Mouse (Mus musculus) hindbrain, embryonic 12.5 days (tissue): ENCODE data around the gene Bpifb9b. TPM values are rescaled to one million over a fixed set of nuclear protein-coding genes. Genes with fewer than 3 reads are reported as not detected.
"Not testable (repeated sequence)": the region's sequence is repeated elsewhere in the genome, so short reads cannot be mapped to it uniquely, and the experiment has no call there.

Source experiments
- ATAC-seq: fragments of 200-750 bp; cut with Nextera tagmentation; 2 replicates; pipeline ENCODE4 v1.8.0; 2017; ENCODE audit warnings: moderate TSS enrichment; ENCODE audit not compliant: low FRiP score
- H3K27ac ChIP-seq: fragments of 300-500 bp; sonication (generic); 2 replicates; pipeline ENCODE4 v1.5.1; 2016; ENCODE audit warnings: mild to moderate bottlenecking
- H3K27me3 ChIP-seq: fragments of 300-500 bp; sonication (generic); 2 replicates; pipeline ENCODE4 v1.6.1; 2016; ENCODE audit warnings: mild to moderate bottlenecking
- H3K36me3 ChIP-seq: fragments of 300-500 bp; sonication (generic); 2 replicates; pipeline ENCODE4 v1.6.1; 2016; ENCODE audit warnings: mild to moderate bottlenecking
- H3K4me1 ChIP-seq: fragments of 300-500 bp; sonication (generic); 2 replicates; pipeline ENCODE4 v1.6.1; 2016
- H3K4me2 ChIP-seq: fragments of 300-500 bp; sonication (generic); replicated peaks from 2 replicates; pipeline ENCODE4 v1.6.1; 2016; ENCODE audit warnings: mild to moderate bottlenecking
- H3K4me3 ChIP-seq: fragments of 300-500 bp; sonication (generic); 2 replicates; pipeline ENCODE4 v1.5.1; 2016; ENCODE audit warnings: mild to moderate bottlenecking
- H3K9ac ChIP-seq: fragments of 300-500 bp; sonication (generic); 2 replicates; pipeline ENCODE4 v1.6.1; 2016; ENCODE audit warnings: mild to moderate bottlenecking, moderate library complexity
- H3K9me3 ChIP-seq: fragments of 300-500 bp; sonication (generic); replicated peaks from 2 replicates; pipeline ENCODE4 v1.6.1; 2016; ENCODE audit warnings: mild to moderate bottlenecking
- WGBS: fragments of 180-500 bp; shearing (Covaris S2); methylation state at CpG from one replicate; pipeline ENCODE4 v1.1.7; 2016; 5-methylcytosine and 5-hydroxymethylcytosine counted together
- polyA plus RNA-seq: library from polyadenylated mRNA; unstranded; fragments of >200 nt; fragmentation: Nextera tagmentation; extraction: Ambion mirVana; gene quantifications from 2 replicates; pipeline ENCODE4 v1.2.1, GENCODE M21; 2016

Gene Bpifb9b
- polyA plus RNA-seq, result not detected in 2 replicates

DNA sequence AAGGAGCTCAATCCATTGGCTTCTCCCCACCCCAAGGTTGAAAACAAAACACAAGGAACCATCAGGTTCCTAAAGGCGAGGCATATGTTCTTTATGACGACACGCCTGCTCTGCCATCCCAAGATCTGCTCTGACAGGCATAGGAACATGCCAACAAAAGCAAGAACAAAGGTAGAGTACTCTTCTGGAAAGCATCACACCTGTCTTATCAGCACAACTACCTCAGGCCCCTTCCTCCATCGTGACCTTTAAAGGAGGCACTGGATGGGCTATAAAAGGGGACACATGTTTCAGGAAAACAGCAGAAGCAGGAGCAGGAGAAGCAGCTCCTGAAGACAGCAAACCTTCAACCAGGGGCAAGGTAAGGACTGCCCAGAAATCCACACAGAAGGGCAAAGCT lies at the start of gene Bpifb9b:
Gene Bpifb9b (plus strand): TSS at position 301 of the 400 bp plus-strand sequence.
- not testable (repeated sequence) for H3K4me3 ChIP-seq, H3K27ac ChIP-seq, H3K4me2 ChIP-seq, H3K9me3 ChIP-seq, H3K27me3 ChIP-seq, H3K9ac ChIP-seq, ATAC-seq, H3K36me3 ChIP-seq, H3K4me1 ChIP-seq
- WGBS, result 85% methylated on average over 4 of the region's 4 CpGs

DNA sequence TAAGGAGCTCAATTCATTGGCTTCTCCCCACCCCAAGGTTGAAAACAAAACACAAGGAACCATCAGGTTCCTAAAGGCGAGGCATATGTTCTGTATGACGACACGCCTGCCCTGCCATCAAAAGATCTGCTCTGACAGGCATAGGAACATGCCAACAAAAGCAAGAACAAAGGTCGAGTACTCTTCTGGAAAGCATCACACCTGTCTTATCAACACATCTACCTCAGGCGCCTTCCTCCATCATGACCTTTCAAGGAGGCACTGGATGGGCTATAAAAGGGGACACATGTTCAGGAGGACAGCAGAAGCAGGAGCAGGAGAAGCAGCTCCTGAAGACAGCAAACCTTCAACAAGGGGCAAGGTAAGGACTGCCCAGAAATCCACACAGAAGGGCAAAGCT lies 49.5 kb upstream of the Bpifb9b start, which contains the start of gene Bpifb9a:
Gene Bpifb9a (plus strand): TSS at position 301 of the 400 bp plus-strand sequence.
- H3K27ac ChIP-seq, H3K9me3 ChIP-seq, H3K36me3 ChIP-seq, H3K4me1 ChIP-seq, H3K9ac ChIP-seq, H3K27me3 ChIP-seq, H3K4me3 ChIP-seq, ATAC-seq, H3K4me2 ChIP-seq: not testable (repeated sequence)
- WGBS, result 87% methylated on average over 5 of the region's 5 CpGs

DNA sequence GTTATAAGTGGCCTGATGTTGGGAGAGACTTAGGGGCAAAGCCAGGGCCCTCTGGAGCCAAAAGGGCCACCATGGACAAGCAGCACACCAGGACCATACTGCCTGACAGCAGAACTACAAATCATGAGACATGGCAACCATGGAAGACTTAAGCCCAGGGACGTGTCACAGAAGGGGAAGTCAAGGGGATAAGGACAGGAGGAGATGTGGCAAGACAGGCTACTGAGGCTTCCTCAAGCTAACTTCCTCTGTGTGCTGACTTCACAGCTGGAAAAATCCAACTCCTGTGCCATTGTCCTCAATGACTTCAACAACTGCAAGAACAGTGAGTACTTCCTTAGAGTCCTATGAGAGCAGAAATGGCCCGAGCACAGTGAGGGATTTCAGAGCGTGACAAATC lies 42.6 kb upstream of the Bpifb9b start:
- H3K4me1 ChIP-seq, ATAC-seq, H3K27ac ChIP-seq, H3K4me3 ChIP-seq, H3K27me3 ChIP-seq, H3K9ac ChIP-seq, H3K4me2 ChIP-seq, H3K9me3 ChIP-seq, H3K36me3 ChIP-seq: not testable (repeated sequence)
- WGBS, result 92% methylated on average over 3 of the region's 3 CpGs

DNA sequence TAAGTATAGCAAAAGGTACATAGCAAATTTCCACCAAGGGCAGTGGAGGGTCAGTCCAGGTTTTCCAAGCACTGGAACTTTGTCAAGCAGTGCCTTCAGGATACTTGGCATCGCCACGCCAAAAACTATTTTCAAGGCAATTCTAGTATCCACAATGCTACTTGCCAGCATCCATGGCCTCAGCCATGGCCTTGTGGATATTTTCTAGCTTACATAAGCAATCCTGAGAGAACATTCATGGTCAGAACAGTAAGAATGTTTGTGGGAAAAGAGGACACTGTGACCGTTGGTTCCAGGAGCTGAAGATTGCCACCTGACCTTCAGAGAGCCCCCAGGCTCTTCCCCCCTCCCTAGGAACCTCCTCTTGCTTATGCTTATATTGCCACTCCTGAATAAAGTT lies 15.2 kb upstream of the Bpifb9b start:
- H3K9ac ChIP-seq, H3K4me1 ChIP-seq, H3K36me3 ChIP-seq, H3K27me3 ChIP-seq, H3K4me3 ChIP-seq, H3K4me2 ChIP-seq, H3K9me3 ChIP-seq, H3K27ac ChIP-seq, ATAC-seq: not testable (repeated sequence)
- WGBS, result 84% methylated on average over 3 of the region's 3 CpGs

DNA sequence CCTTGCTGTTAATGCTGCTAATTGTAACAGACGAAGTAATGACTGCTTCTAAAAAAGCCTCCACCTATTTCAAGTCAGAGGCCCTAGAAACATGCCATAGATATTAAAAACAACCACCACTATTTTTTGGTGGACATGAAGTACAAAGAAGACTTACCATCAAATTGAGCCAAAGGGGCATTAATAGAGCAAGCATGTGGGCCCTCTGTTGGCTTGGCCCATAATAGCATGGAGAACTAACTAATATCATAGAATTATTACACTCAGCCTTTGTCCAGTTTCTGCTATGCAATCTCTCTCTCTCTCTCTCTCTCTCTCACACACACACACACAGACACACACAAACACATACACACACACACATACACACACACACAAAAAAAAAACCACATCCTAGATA lies 14.2 kb upstream of the Bpifb9b start:
- no peak for ATAC-seq
- no peak overlapping the region for H3K4me2 ChIP-seq
- no peak overlapping the region for H3K27ac ChIP-seq
- H3K4me1 ChIP-seq, result no peaks in the 10 kb centered on the region
- H3K4me3 ChIP-seq, result no peak overlapping the region
- WGBS, result 77% methylated on average over 1 of the region's 1 CpGs
- no peaks in the 10 kb centered on the region for H3K36me3 ChIP-seq
- H3K9ac ChIP-seq, result no peak overlapping the region
- H3K9me3 ChIP-seq, result no peaks in the 10 kb centered on the region
- H3K27me3 ChIP-seq, result no peaks in the 10 kb centered on the region

DNA sequence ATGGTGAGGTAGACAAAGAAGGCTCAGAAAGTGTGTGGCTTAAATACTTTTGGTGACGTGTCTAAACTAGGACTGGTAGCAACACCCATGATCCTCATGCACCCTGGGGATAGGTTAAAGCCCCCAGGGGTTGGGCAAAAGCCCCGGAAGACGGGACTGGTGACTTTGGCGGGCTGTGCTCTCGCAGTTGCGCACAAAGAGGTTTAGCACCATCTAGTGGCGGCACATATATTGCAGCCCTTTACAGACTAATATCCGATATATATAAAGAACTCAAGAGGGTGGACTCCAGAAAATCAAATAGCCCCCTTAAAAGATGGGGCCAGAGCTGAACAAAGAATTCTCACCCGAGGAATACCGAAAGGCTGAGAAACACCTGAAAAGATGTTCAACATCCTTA lies 12.3 kb upstream of the Bpifb9b start:
- not testable (repeated sequence) for H3K9me3 ChIP-seq, H3K4me1 ChIP-seq, H3K4me3 ChIP-seq, H3K27ac ChIP-seq, H3K9ac ChIP-seq, H3K36me3 ChIP-seq, H3K27me3 ChIP-seq, ATAC-seq
- 1% methylated on average over 10 of the region's 10 CpGs for WGBS
- H3K4me2 ChIP-seq, result peak overlapping the region; percentile 30; the same call in 1 of the 2 replicates

DNA sequence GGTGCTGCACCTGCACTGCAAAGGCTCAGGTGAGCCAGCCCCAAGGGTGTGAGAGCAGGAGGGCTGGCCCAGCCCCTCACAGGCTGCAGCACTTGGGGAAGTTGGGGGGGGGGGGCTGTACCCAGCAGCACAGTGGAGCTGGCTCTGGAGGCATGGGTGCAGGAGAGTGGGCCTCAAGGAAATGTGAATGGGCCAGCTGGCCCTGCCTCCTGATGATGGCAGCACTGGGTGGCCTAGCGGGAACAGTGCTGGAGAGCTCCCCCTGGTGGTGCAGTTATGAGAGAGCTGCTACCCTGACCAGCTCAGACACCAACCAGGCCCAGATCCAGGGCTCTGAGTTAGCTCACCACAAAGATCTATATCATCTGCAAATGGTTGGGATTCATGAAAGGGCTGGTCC lies 6.5 kb upstream of the Bpifb9b start:
- Histone ChIP-seq H3K27me3 (no peaks in the 10 kb centered on the region), H3K36me3 (no peaks in the 10 kb centered on the region), H3K4me3 (no peak overlapping the region), H3K27ac (no peak overlapping the region), H3K9me3 (no peaks in the 10 kb centered on the region), H3K9ac (no peak overlapping the region), H3K4me1 (no peaks in the 10 kb centered on the region), H3K4me2 (no peak overlapping the region)
- no peak for ATAC-seq
- 8% methylated on average over 1 of the region's 1 CpGs for WGBS

DNA sequence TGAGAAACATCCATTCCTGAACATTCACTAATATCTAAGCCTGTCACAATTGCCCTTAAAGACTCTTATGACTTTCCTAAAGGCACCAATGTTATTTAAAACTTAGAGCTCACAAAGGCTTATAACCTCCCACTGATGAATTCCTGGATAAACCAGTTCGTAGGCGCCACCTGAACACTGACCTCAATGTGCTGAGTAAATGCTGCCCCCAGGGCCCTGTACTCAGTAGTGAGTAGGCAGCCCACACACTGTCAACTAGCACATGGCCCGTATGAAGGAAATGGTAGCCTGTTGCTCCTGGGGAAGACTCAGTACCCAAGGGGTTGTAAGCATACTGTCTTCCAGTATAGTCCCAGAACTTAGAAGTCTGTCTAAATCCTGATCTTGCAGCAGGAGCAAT lies 5.3 kb upstream of the Bpifb9b start:
- Histone ChIP-seq H3K27ac (no peak overlapping the region), H3K27me3 (no peaks in the 10 kb centered on the region), H3K9ac (no peak overlapping the region), H3K4me1 (no peaks in the 10 kb centered on the region), H3K4me2 (no peak overlapping the region), H3K4me3 (no peak overlapping the region), H3K36me3 (no peaks in the 10 kb centered on the region), H3K9me3 (no peaks in the 10 kb centered on the region)
- 84% methylated on average over 3 of the region's 3 CpGs for WGBS
- ATAC-seq, result no peak

DNA sequence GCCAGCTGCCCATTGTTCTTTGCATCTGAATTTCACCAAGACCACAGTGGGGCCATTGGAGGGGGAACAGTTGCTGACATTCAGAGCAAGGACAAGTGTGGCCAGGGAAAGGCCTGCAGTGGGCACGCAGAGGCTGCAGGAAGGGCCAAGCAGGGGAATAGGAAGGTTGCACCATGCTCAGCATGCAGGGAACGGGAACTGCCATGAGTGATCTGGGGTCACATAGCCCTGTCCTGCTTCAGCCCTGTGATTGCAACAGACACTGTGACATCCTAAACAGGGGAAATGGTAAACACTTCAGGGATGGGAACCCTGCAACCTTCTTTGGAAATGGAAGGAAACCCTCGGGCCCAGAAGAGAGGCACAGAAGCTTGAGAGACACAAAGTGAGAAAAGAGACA lies 2.4 kb upstream of the Bpifb9b start:
- H3K4me3 ChIP-seq, H3K4me2 ChIP-seq, H3K27me3 ChIP-seq, H3K36me3 ChIP-seq, H3K9me3 ChIP-seq, H3K4me1 ChIP-seq, H3K9ac ChIP-seq, H3K27ac ChIP-seq, ATAC-seq: not testable (repeated sequence)
- 81% methylated on average over 1 of the region's 3 CpGs for WGBS

DNA sequence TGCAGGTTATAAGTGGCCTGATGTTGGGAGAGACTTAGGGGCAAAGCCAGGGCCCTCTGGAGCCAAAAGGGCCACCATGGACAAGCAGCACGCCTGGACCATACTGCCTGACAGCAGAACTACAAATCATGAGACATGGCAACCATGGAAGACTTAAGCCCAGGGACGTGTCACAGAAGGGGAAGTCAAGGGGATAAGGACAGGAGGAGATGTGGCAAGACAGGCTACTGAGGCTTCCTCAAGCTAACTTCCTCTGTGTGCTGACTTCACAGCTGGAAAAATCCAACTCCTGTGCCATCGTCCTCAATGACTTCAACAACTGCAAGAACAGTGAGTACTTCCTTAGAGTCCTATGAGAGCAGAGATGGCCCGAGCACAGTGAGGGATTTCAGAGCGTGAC lies 6.7 kb downstream of the Bpifb9b start:
- not testable (repeated sequence) for H3K9ac ChIP-seq, H3K27me3 ChIP-seq, H3K4me3 ChIP-seq, H3K36me3 ChIP-seq, H3K9me3 ChIP-seq, H3K4me2 ChIP-seq, H3K27ac ChIP-seq, ATAC-seq, H3K4me1 ChIP-seq
- 69% methylated on average over 5 of the region's 5 CpGs for WGBS

DNA sequence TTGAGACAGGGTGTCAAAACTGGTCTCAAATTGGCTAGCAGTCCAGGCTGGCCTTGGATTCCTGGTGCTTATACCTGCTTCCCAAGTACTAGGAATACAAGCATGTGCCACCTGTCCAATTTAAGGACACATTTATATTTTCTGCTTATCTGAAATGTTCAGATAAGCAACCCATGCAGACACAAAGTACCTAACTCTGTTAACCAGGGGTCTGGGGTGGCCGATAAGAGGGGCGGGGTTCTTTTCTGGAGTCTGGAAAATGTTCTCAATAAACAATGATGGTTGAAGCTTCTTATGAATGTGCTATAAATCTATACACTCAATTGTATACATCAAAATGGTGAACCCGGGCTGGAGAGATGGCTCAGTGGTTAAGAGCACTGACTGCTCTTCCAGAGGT lies 19.8 kb downstream of the Bpifb9b start:
- H3K4me1 ChIP-seq, result no peaks in the 10 kb centered on the region
- 88% methylated on average over 3 of the region's 3 CpGs for WGBS
- H3K27ac ChIP-seq, result no peak overlapping the region
- no peak overlapping the region for H3K4me3 ChIP-seq
- no peak for ATAC-seq
- no peak overlapping the region for H3K9ac ChIP-seq
- H3K27me3 ChIP-seq, result no peaks in the 10 kb centered on the region
- H3K4me2 ChIP-seq, result no peak overlapping the region
- no peaks in the 10 kb centered on the region for H3K36me3 ChIP-seq
- no peaks in the 10 kb centered on the region for H3K9me3 ChIP-seq

DNA sequence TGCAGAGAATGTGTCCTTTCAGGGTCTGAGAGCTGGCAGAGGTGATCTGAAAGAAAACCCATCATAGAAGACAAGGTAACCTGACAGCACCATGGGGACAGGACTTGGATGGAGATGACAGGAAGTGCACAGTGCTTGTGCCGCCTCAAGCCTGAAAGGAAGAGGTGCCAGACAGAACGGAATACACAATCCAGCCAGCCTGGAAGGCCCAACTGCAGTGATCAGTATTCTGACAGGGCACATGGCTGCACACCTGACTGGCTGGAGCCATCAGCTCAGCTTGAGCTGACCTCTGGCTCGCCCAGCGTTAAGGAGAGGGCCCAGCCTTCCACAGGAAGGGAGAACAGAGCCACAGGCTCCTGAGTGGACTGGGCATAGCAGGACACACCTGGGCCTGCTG lies 28.5 kb downstream of the Bpifb9b start:
- ATAC-seq, result no peak
- no peak overlapping the region for H3K4me2 ChIP-seq
- H3K4me3 ChIP-seq, result no peak overlapping the region
- H3K27ac ChIP-seq, result no peak overlapping the region
- no peak overlapping the region for H3K9ac ChIP-seq
- H3K9me3 ChIP-seq, result no peaks in the 10 kb centered on the region
- H3K27me3 ChIP-seq, result no peaks in the 10 kb centered on the region
- H3K4me1 ChIP-seq, result no peaks in the 10 kb centered on the region
- 86% methylated on average over 4 of the region's 4 CpGs for WGBS
- H3K36me3 ChIP-seq, result peaks cover 7% of the 10 kb centered on the region

DNA sequence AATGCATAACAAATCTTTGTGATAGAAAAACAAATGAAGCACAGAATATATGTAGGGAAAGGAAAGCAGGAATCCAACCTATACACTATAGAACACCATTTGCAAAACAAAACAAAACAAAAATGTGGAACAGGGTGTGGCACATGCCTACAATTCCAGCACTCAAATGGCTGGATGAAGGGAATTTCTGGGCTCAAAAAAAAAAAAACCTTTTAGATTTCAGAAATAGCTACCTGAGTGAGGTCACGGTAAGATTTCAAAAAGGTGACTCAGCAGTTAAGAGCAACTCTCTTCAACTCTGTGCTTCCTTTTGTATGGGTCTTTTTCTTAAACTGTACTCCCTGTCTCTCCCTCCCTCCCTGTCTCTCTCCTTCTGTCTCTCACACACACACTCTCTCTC lies 31.1 kb downstream of the Bpifb9b start:
- Histone ChIP-seq H3K4me2 (no peak overlapping the region), H3K27me3 (no peaks in the 10 kb centered on the region), H3K9me3 (no peaks in the 10 kb centered on the region), H3K4me1 (no peaks in the 10 kb centered on the region), H3K4me3 (no peak overlapping the region), H3K36me3 (peaks cover 21% of the 10 kb centered on the region), H3K27ac (no peak overlapping the region), H3K9ac (no peak overlapping the region)
- ATAC-seq, result no peak
- WGBS, result 72% methylated on average over 1 of the region's 1 CpGs

DNA sequence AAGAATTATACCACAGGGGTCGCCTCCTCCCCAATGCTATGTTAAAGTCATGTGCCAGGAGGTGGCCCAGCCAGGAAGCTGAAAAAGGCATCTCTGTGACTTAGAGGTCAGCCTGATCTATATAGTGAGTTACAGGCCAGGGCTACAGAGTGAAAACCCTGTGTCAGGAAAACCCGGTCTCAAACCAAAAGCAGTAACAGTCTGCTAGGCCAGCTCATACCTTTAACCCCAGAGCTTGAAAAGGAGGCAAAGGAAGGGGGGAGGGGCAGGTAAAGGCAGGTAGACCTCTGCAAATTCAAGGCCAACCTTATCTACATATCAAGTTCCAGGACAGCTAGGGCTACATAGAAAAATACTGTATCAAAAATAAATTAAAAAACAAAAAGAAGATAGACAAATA lies 32.3 kb downstream of the Bpifb9b start:
- Histone ChIP-seq H3K4me2 (no peak overlapping the region), H3K4me1 (no peaks in the 10 kb centered on the region), H3K9me3 (no peaks in the 10 kb centered on the region), H3K9ac (no peak overlapping the region), H3K4me3 (no peak overlapping the region), H3K27ac (no peak overlapping the region), H3K36me3 (peaks cover 21% of the 10 kb centered on the region), H3K27me3 (no peaks in the 10 kb centered on the region)
- ATAC-seq, result no peak
- WGBS, result 75% methylated on average over 2 of the region's 2 CpGs
